Mouse (Mus musculus) left cerebral cortex, postnatal 14 days (tissue): ENCODE results near the gene Rnf220. TPM values are rescaled to one million over a fixed set of nuclear protein-coding genes. Genes with fewer than 3 reads are reported as not detected.

Source experiments
- DNase-seq, 2 experiments: peaks; one replicate each; pipeline ENCODE4 v3.0.0; 2021 to 2022; ENCODE audit warnings: low spot score in 2 of 2, mixed read lengths in 1 of 2
- intact Hi-C: fragments of 180-260 bp; cut with DNase I; formaldehyde crosslinking; loops from one replicate; pipeline ENCODE4 v1.15.1; 2025
- total RNA-seq, 2 experiments: library from RNA; stranded (reverse); gene quantifications; 2 replicates each; pipeline ENCODE4 v1.2.3; 2021

The Rnf220 gene
- total RNA-seq, 2 experiments from 2014 or later, result 138 to 151 TPM

DNA sequence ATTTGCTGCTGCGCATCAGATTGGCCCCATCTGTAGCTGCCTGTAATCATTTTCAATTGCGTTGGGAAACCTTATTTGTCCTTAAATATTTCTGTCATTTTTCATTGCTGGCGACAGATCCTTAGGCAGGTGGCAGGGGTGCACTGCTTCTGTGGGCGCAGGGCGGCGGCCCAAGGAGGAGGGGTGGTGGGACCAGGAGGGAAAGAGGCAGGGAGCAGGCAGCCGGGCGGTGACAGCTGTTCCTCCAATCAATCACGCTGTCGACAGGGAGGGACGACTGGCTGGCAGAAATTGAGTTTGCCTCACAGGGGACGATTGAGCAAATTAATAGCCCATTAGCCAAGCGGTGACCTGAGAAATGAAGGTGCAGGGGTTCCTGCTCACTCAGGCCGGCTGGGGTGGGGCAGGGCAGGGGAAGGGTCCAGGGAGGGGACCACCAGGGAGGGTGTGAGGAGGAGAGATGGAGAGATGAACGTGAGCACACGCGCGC is 179.1 kb downstream of the Rnf220 start:
- intact Hi-C loops, result no loop called here
- DNase-seq, result no peak

DNA sequence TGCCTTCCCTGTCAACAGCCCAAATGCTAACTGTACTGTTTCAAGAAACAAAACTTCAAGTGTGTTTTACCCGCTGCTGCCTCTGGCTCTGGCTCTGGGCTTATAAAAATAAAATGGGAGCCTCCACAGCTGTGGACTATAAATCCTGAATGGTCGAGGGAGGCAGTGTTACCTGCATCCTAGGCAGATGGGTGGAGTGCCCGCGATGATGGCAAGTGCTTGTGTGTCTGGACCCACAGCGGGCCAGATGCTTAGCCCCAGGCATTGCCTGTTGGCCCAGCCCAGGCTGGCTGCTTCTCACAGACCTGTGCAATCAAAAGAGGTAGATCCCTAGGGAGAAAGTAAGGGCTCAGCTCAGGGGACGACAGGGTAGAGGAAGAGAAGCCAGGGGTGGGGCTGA is 180.1 kb downstream of the Rnf220 start:
- intact Hi-C loops, result no loop called here
- DNase-seq, result no peak

DNA sequence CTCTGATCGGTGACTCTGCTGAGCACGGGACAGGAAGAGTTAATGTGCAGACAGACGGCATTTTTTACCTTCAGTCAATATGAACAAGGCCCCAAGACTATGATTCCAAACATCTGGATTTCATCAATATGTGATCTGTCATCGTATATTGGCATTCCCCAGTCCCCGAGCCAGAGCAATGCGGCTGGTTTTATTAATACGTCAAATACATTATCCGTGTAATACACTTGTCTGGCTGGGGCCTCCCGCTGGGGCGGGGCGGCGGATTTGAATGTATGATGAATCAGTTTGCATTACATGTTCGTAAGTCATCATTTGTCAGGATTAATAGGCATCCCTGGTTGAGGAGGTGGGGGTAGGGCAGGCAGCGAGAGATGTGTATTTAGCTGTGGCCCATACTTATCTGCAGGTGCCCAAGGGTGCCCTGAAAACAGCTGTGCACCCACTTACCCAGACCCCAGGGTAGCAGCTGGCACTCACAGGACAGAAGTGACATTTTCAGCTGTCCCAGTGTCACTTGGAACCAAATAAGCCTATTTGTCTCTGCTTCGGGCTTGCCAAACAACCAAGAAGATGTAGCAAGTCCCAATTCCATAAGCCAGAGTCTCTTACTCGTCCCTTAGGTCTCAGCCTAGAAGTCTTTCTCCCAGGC is 181.9 kb downstream of the Rnf220 start:
- intact Hi-C loops, result no loop called here
- no peak for DNase-seq

DNA sequence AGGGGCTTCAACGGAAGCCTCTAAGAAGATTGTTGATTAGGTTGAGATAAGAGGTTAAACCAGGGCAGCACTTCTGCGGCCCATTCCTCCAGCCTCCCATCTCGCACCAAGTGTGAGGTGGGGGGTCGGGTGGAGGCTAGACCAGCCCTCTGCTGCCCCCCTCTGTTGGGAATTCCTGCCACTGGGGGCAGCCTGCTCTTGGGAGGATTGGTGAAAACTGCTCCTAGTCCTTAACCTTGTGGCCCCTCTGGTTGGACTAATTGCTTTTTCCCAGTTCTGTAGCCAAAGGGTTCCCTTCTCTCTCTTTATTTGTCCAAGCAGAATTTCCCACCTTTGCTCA is 183.8 kb downstream of the Rnf220 start:
- no peak for DNase-seq
- intact Hi-C loops, result no loop called here

DNA sequence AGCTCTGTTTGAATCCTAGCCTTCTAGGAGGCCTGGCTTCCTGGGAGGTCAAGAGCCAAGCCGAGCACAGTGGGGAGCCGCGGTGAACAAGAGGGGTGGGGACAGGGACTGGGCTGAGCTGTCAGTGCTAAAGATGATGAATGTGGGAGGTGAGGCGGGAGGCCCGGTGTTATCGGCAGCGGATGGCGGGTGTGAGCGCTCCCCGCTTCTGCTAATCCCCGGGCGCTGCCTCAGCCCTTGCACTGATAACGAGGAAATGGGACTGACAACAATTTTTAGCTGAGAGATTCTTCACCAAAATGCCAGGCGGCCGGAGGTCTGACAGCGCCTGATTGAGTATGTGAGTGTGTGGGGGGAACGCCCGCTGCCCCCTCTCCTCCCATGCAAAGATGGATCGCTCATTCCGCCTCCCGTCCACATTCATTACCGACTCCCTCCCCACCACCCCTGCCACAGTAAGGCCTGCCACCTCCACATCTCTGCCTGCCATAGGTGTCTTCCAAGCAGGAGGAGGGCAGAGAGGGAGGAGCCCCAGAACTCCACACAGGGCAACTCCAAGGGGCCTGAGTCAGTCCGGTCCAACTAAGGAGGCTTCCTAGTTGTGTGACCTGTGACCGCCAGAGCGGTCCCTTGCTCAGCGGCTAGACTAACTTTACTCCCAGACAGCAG is 184.3 kb downstream of the Rnf220 start:
- intact Hi-C loops, result no loop called here
- DNase-seq, result no peak

DNA sequence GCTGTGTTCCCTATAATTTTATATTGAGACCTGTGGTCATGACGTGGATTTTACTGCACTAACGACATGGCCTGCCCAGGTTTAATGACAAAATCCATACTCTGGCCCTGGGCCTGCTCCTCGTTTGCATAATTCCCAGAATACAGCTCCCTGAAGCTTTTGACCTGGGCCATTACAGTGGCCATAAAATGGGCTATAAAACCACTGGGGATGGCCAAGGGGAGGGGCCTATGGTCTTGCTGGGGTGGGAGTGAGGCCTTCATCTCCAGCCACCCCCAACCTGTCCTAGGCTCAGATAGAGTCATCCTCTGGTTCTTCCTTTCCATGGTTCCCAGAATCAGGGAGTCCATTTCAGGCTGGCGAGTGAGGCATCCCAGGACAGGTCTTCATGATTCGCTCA is 185.0 kb downstream of the Rnf220 start:
- no peak for DNase-seq
- intact Hi-C loops, result no loop called here

DNA sequence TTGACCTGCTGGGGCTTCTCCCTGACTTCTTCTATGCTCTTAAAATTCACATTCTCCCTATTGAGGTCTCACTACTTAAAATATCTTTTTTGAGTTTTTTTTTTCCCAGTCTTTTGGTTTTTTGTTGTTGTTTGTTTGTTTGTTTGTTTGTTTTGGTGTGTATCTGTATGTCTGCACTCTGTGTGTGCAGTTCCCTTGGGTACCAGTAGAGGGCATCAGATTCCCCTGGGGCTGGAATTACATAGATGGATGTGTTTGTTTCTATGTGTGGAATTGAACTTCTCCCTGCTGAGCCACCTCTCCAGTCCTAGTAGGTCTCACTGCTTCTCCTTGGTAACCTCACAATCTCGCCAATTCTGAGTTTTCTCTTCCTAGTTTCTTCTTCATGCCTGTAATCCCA is 187.4 kb downstream of the Rnf220 start:
- no peak for DNase-seq
- intact Hi-C loops, result no loop called here

DNA sequence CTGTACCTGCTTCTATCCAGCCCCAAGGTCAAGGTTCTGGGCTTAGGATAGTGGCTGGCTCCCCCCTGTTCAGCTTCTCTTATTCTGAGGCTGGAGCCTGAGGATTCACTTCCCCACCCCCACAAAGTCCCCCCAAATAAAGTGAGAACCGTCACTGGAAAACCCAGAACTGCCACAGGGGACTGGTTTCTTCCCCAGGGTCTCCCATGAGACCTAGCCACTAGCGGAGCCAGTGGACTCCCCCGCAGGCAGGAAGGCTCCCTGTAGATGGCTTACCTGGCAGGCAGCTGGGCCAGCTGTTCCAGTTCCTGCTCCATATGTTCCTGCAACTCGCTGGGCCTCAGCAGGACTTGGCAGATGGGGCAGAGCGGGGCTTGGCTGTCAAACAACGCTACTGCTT is 189.6 kb downstream of the Rnf220 start:
- no peak for DNase-seq
- intact Hi-C loops, result no loop called here

DNA sequence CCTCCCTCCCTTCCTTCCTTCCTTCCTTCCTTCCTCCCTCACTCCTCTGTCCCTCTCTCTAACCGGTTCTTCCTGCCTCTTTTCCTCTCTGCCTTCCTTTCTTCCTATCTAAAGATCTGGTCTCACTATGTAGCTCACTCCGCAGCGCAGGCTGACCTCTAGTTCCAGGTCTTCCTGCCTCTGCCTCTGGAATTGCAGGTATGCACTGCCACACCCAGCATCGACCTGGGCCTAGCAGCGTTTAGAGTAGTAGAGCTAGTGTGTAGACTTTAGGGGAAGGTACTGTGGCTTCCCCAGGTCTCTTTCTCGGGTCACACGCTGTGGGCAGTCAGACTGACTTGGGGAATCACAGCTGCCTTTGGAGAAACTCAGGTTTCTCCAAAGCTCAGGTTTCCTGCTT is 191.4 kb downstream of the Rnf220 start:
- intact Hi-C loops, result no loop called here
- DNase-seq, result no peak

DNA sequence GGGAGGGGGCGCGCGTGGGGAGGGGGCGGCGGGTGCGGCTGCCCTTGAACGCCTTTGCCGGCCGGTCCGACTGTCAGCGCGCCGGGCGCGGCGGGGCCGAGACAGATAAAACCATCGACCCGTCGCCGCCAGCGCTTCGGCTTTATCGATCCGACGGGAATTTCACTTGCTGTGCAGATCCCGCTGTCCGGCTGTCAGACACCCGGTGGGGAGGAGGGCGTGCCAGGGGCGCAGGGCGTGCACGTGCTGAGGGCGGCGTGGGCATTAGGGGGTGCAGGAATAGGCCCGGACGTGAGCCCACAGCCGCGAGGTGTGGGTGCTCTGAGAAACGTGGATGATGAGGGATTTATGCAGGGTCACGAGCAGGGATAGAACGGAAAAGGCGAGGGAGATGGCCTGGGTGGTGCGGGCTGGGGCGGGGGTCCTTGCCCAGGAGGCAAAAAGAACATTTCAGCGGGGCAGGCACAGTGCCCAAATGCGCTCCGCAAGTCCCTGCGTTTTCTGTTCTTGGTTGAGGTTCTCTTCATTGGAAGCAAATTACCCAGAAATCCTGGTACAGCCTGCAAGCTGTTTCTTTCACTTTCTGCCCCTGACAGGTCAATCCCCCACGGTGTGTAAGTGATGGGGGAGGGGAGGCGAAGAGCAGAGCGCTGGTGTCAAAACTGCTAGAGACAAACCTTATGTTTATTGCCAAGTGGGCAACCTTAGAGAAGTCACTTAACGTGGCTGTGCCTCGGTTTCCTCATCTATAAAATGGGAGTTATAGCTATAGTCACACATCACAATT is 192.4 kb downstream of the Rnf220 start:
- no peak for DNase-seq
- intact Hi-C loops, result no loop called here

DNA sequence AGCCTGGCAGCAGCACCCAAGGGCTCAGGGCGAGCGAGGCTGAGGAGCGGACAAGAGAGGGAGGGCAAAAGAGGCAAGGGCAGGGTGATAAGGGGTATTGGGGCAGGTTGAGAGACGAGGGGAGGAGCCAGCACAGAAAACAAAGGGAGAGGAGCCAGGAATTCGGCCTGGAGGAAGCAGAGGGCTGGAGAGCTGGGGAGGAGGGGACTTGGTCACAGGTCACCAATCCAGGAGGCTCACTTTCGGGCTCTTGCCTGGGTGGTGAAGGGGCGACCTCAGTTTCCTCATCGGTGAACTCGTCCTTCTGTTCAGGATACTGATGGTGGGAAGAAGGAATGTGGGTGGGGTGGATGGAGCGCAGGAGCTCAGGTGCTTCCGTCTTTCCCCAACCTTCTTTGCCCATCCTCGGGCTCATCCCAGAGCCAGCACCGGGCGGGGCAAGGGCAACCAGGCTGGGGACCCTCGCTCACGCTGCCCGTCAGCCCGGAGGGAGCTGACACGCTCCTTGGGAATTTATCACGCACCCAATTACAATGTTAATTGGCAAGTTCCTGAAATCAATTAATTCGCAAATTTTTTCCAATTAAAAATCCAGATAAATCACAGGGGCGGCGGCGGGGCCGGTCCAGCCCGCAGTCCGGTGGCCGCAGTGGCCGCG is 193.1 kb downstream of the Rnf220 start:
- DNase-seq, result no peak
- intact Hi-C loops, result no loop called here

DNA sequence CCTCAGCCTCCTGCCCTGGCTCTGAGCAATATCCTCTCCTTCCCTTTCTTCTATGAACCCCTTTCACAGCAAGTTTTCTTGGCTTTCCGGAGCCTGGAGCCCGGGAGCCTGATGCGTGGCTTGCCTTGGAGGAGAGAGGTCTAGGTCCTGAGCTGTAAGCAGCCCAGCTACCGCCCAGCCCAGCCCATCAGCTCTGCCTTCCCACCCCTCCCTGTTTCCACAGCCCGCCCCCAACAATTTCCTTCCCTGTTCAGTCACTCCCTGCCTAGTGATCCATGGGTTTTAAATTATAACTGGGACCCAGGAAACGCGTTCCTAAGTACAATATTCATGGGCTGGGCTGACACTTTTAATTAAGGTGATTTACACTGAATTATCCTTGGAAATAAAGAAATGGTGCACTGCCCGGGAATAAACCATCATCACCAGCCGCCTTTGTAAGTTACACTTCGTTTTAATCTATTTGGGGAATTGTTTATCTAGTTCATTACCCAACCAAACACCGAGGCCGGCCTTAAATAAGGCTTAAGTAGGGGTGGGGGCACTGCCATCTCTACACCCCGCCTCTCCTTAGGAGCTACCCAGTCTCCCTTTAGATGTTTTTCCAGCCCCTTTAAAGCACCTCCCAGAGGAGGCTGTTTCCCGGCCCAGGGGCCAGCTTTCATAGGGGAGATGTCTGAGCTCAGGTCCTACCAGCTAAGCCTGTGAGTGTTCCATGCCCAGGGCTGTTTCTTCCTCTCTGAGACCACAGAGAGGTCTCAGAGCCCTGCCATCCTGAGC is 194.6 kb downstream of the Rnf220 start:
- intact Hi-C loops, result no loop called here
- DNase-seq, result no peak

DNA sequence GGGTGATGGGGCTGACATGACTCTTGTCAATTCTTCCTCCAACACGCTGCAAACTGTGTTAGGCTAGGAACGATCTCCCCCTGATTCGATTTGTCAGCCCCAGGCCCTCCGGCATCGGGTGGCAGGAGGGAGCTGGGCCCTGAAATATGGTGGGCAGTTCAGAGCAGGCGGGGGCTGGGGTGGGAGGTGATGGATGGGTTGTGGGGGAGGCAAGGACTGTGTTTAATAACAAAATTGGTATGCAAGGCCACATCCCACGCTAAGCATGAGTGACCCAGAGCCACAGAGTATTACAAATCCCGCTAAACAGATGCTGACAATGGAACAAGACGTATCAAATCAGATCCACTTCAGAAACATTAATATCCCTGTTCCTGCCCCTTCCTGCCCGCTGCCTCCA is 196.9 kb downstream of the Rnf220 start:
- intact Hi-C loops, result no loop called here
- no peak for DNase-seq

DNA sequence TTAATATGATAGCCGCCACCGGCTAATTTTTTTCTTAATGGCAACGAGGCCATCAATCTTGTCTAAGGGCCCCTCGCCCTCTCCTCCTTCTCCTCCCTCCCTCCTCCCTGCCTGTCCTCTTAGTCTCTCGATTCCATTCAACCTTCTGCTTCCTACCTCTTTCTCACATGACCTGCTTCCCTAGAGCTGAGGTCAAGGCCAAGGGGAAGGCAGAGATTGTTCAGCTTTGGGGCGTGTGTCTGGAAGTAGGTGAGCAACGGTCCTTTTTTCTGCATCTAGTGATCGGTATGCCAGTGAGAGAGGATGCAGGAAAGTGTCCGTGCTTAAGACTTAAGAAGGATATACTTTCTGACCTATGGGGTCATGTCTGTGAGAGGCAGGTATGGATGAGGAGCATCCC is 199.0 kb downstream of the Rnf220 start:
- DNase-seq, result no peak
- intact Hi-C loops, result no loop called here

DNA sequence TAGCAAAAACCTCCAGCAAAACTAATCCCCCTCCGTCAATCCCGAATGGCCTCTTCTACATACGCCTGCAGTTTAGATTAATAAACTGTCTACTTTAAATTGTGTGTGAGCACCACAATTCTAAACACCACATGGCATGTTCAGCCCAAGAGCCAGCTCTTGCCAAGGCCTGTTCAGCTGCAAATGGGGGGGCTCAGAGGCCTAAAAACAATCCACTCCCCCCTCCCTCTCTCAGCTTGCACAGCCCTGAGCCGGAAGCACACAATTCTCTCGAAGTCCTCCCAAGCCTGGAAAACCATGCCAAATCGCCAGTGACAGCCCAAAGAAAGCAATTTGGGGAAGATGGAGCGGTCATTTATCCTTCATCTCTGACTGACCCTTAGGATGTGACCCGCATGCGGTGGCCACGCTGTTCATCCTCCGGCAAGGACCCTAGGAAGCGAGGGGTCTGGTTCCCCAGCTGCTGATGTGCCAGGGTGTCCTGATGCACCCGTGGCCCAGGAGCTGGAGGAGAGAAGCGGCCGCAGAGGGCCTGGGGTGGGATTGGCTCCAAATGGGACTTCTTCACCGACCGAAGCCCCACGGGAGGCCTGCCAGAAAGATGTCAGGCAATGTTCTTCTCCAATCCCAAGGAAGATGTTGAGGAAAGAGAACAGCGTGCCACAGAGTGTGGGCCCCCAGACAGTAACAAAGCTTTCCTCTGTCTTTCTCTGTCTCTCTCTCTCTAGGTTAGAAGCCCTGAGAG is 199.8 kb downstream of the Rnf220 start:
- intact Hi-C loops, result no loop called here
- DNase-seq, result no peak

DNA sequence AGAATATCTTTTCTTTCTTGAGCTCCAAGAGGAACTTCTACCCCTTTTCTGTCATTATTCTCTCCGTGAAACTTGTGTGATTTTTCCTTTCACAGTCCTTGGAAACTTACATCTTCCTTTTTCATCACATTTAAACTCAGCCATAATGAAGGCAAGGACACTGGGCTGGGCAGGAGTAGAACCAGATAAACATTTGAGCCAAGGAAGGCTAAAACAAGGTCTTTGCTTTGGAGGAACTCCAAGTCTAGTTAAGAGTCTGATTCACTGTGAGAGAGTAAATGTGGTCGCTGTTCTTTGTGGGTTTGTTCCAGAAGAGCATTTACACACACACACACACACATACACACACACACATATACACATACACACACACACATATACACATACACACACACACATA is 205.2 kb downstream of the Rnf220 start:
- intact Hi-C loops, result no loop called here
- no peak for DNase-seq

DNA sequence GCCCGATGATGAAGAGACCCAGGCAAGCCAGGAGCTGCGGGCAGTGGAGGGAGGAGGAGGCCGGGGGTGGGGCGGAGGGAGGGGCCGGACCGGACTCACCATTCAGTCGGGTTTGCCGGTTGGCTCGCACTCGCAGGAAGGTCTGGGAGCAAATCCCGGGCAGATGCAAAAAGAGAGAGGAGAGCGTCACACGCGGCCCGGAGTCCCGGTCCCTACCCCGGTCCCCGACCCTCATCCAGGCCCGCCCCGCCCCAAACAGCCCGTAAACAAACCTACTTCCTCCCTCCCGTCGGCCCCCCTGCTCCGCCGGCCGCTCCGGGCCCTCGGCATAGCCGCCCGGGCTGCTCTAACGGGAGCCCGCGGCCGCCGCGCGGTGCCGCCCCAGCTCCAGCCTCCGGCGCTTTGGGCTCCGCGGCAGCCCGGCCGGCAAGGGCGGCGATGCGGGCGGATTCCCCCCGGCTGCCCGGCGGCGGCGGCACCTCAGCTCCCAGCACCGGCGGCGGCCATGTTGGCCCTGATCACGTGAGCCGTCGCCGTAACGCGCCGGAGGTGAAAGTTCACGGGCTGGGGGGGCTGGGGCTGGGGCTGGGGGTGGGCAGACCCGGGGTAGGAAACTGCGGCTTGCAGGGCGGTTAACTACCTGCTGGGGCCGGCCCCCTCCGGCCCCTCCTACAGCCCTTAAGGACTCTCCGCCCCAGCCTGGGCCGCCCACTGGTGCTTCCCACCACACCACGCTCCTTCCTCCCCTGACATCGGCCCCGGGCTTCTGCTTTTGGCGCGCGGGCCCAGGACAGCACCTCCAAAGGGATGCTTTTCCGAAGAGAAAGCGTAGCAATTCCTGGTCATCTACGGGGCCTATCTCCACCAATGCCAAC is 207.7 kb downstream of the Rnf220 start:
- intact Hi-C loops, result no loop called here
- DNase-seq, result peak in 1 of 2 experiments; percentile 76
